Mouse (Mus musculus) adipose tissue, adult 10 weeks (tissue): ENCODE data around the gene Setd6. TPM values are rescaled to one million over a fixed set of nuclear protein-coding genes. Genes with fewer than 3 reads are reported as not detected.

ENCODE experiments used
- polyA plus RNA-seq: library from polyadenylated mRNA; stranded (reverse); fragments of 350-450 nt; fragmentation: Illumina TruSeq; extraction: RNeasy Lipid Tissue Mini Kit (QIAGEN cat#74804); gene quantifications from one replicate; pipeline ENCODE4 v1.2.3, GENCODE M21; 2014; ENCODE audit warnings: low read depth, low replicate concordance

Gene Setd6
- 17.6 TPM for polyA plus RNA-seq

DNA sequence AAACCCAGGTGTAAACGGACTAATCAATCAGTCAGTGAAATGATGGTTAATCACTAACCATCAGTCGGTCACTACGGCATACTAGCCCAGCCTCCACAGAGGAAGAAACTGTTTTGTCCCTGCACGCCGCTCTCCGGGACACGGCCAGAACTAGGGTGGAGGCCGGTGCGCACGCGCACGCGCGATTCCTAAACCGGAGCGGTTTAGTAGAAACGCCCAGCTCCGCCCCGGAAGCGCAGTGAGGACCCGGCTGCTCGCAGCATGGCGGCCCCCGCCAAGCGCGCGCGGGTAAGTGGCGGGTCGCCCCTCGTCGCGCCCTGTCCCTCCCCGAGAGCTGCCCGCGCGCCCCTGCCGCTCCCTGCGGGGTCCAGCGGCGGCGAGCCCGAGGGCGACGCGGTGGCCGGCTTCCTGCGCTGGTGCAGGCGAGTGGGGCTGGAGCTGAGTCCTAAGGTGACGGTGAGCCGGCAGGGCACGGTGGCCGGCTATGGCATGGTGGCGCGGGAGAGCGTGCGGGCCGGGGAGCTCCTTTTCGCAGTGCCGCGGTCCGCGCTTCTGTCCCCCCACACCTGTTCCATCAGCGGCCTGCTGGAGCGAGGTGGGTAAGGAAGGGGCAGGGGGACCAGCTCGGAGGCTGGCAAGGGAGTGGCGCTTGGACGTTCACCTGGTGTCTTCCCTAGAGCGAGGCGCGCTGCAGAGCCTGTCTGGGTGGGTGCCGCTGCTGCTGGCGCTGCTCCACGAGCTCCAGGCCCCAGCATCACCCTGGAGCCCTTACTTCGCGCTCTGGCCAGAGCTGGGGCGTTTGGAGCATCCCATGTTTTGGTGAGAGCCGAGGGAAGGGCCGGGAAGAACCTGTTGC lies at the start of gene Setd6:
Gene Setd6 (plus strand): TSS at position 206 of the 856 bp plus-strand sequence.

DNA sequence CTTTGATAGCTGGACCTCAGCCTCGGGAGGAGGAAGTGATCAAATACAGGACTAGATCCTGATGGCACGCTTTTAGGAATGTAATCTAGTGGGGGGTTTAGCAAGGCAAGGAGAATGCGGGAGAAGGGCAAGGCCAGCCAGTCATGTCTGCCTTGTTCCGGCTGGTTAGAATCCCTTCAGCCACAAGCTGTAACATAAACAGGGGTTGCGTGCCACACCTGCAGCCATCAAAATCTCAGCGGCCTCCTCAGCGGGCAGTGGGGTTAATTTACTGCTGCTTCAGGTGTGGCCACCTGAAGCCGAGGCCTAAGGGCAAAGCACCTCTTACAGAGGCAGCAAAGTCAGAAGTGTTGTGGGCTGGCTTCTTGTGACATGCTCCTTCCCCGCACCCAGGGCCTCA lies 39.0 kb upstream of the Setd6 start, which contains the start of gene Ndrg4:
Gene Ndrg4 (plus strand): TSS at position 350 of the 400 bp plus-strand sequence.

Other genes starting within 250 kb of the Setd6 start
- 43.6 TPM for gene Csnk2a2, start 225.8 kb upstream of the Setd6 start, polyA plus RNA-seq
- 6.9 TPM for gene Ccdc113, start 181.8 kb upstream of the Setd6 start, polyA plus RNA-seq
- 3.7 TPM for gene Prss54, start 139.5 kb upstream of the Setd6 start, polyA plus RNA-seq
- 4.0 TPM for gene Gins3, start 82.4 kb upstream of the Setd6 start, polyA plus RNA-seq
- gene Ndrg4, start 38.9 kb upstream of the Setd6 start, polyA plus RNA-seq = 51.5 TPM
- 78.2 TPM for gene Cnot1, start 91.6 kb downstream of the Setd6 start, polyA plus RNA-seq
- gene Sap18b, start 109.5 kb downstream of the Setd6 start, polyA plus RNA-seq = 83.4 TPM
- 16.9 TPM for gene Slc38a7, start 137.7 kb downstream of the Setd6 start, polyA plus RNA-seq
- 415 TPM for gene Got2, start 172.7 kb downstream of the Setd6 start, polyA plus RNA-seq